Mouse (Mus musculus): ENCODE measurements at regions not wholly inside any gene's neighbourhood (a gene's known extent, or its start where the extent isn't known, plus 50 kb on each side); places are given as distances from the start of the nearest gene placed in this dataset.
A peak's percentile ranks its signal among the peaks of the same experiment; 100 is the strongest.

GRCm38 (mm10) chr7:89088141-89088540 lies 315.9 kb downstream of the Tmem135 start:
- no peak for ATAC-seq
- Histone ChIP-seq H3K27me3 (no peaks in the 10 kb centered on the region), H3K27ac (no peak overlapping the region), H3K4me2 (no peak overlapping the region), H3K36me3 (ENCODE audit: poor library complexity, severe bottlenecking) (no peaks in the 10 kb centered on the region), H3K4me1 (no peaks in the 10 kb centered on the region), H3K4me3 (no peak overlapping the region), H3K9me3 (replicated peaks) (no peaks in the 10 kb centered on the region), H3K9ac (no peak overlapping the region)
- WGBS, result 43% methylated on average over 1 of the region's 1 CpGs

DNA sequence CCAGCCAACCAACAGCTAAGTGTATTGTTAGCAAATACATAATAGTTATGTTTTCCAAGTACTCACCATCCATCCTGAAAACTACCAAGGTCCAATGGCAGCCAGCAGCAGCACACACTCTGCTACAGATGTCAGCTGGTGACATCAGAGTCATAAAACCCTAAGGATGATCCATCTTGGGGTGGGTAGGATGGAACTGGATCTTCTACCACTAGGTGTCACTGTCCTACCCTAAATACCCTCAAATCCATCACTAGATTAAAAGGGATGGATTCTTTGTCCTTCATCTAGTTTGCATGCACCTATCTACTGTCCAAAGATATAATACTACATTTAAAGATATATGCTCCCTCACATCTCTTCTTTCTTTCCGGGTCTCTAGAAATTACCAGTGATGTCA lies 317.7 kb downstream of the Tmem135 start:
- Histone ChIP-seq H3K4me1 (no peaks in the 10 kb centered on the region), H3K36me3 (ENCODE audit: poor library complexity, severe bottlenecking) (no peaks in the 10 kb centered on the region), H3K9ac (no peak overlapping the region), H3K9me3 (replicated peaks) (no peaks in the 10 kb centered on the region), H3K27me3 (no peaks in the 10 kb centered on the region), H3K4me3 (no peak overlapping the region), H3K27ac (no peak overlapping the region), H3K4me2 (no peak overlapping the region)
- ATAC-seq, result peak; percentile 71; the same call in 1 of the 2 replicates
- 83% methylated on average over 1 of the region's 1 CpGs for WGBS

GRCm38 (mm10) chr7:89073939-89074690 lies 329.9 kb downstream of the Tmem135 start:
- Histone ChIP-seq H3K36me3 (ENCODE audit: poor library complexity, severe bottlenecking) (no peaks in the 10 kb centered on the region), H3K9me3 (replicated peaks) (no peaks in the 10 kb centered on the region), H3K27ac (no peak overlapping the region), H3K4me3 (no peak overlapping the region), H3K9ac (no peak overlapping the region), H3K4me2 (no peak overlapping the region), H3K4me1 (no peaks in the 10 kb centered on the region), H3K27me3 (no peaks in the 10 kb centered on the region)
- ATAC-seq, result no peak
- 82% methylated on average over 7 of the region's 7 CpGs for WGBS

GRCm38 (mm10) chr7:89070030-89070429 lies 334.0 kb downstream of the Tmem135 start:
- no peak overlapping the region for H3K4me3 ChIP-seq
- ATAC-seq, result no peak
- no peaks in the 10 kb centered on the region for H3K27me3 ChIP-seq
- H3K9me3 ChIP-seq (replicated peaks), result no peaks in the 10 kb centered on the region
- H3K4me1 ChIP-seq, result no peaks in the 10 kb centered on the region
- no peak overlapping the region for H3K4me2 ChIP-seq
- no peaks in the 10 kb centered on the region for H3K36me3 ChIP-seq (ENCODE audit: poor library complexity, severe bottlenecking)
- H3K9ac ChIP-seq, result no peak overlapping the region
- H3K27ac ChIP-seq, result no peak overlapping the region

GRCm38 (mm10) chr7:89064462-89064861 lies 339.6 kb downstream of the Tmem135 start:
- no peak for ATAC-seq
- Histone ChIP-seq H3K27ac (no peak overlapping the region), H3K27me3 (no peaks in the 10 kb centered on the region), H3K9me3 (replicated peaks) (no peaks in the 10 kb centered on the region), H3K4me1 (no peaks in the 10 kb centered on the region), H3K4me2 (no peak overlapping the region), H3K4me3 (no peak overlapping the region), H3K36me3 (ENCODE audit: poor library complexity, severe bottlenecking) (no peaks in the 10 kb centered on the region), H3K9ac (no peak overlapping the region)
- 88% methylated on average over 3 of the region's 3 CpGs for WGBS

DNA sequence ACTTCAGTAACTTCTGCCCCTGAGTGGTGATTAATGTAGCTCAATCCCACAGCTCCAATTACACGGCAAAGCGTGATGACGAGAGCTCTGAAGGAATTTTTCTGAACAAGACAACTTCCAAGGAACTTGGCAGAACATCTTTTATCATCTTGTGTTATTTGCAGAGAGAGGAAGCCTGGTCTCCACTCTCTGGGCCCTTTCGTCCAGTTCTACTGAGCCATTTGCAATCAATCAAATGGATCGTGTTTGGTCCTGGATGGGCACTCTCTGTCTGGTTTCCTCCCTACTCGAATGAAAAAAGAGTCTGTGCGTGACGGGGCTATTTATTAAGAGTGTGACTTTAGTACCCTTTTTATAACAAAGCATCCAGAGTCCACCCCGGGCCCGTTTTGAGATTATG lies 340.4 kb downstream of the Tmem135 start:
- H3K4me2 ChIP-seq, result no peak overlapping the region
- H3K9me3 ChIP-seq (replicated peaks), result no peaks in the 10 kb centered on the region
- no peaks in the 10 kb centered on the region for H3K4me1 ChIP-seq
- H3K27me3 ChIP-seq, result no peaks in the 10 kb centered on the region
- ATAC-seq, result no peak
- no peak overlapping the region for H3K9ac ChIP-seq
- WGBS, result 91% methylated on average over 10 of the region's 10 CpGs
- H3K4me3 ChIP-seq, result no peak overlapping the region
- H3K36me3 ChIP-seq (ENCODE audit: poor library complexity, severe bottlenecking), result no peaks in the 10 kb centered on the region
- H3K27ac ChIP-seq, result no peak overlapping the region

DNA sequence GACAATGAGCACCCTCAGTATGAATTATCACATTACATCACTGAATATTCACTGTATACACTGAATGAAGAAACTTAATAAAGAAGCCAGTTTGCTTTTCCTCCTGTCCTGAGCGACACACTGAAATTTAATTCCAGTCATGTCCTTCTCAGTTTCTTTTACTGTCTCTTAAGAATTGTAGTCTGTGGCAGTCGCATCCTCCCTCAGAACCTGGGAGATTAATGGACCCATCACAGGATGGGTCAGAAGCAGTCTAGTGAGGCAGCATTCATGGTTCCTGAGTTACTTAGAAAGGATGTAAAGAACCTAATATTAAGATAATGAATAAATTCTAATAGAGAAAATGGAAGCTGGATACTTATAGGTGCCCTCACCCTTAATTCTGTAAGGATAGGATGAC lies 349.5 kb downstream of the Tmem135 start:
- no peak overlapping the region for H3K4me3 ChIP-seq
- no peaks in the 10 kb centered on the region for H3K27me3 ChIP-seq
- no peaks in the 10 kb centered on the region for H3K4me1 ChIP-seq
- no peaks in the 10 kb centered on the region for H3K9me3 ChIP-seq (replicated peaks)
- no peak overlapping the region for H3K27ac ChIP-seq
- no peak overlapping the region for H3K9ac ChIP-seq
- no peak for ATAC-seq
- no peak overlapping the region for H3K4me2 ChIP-seq
- no peaks in the 10 kb centered on the region for H3K36me3 ChIP-seq (ENCODE audit: poor library complexity, severe bottlenecking)
- 87% methylated on average over 2 of the region's 2 CpGs for WGBS

DNA sequence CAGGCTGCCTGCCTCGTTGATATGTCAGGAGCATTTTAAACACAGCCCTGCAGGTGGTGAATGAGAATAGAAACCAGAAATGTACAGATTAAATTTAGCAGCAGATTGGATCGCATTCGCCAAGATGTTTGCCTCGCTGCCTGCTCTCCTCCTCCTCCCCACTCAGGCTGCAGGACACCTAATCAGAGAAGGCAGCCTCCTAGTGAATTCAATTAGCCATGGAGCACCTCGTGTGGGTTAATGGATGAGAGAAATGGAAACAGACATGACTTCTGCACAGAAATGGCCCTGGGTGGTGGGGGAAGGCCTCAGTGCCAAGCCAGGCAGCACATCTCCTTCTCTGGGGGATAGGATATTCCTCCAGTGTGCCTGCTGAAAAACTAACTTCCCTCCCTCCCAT lies 352.8 kb downstream of the Tmem135 start:
- H3K9me3 ChIP-seq (replicated peaks), result no peaks in the 10 kb centered on the region
- H3K9ac ChIP-seq, result no peak overlapping the region
- no peak overlapping the region for H3K4me2 ChIP-seq

GRCm38 (mm10) chr7:89046405-89047217 lies 357.4 kb downstream of the Tmem135 start:
- Histone ChIP-seq H3K36me3 (ENCODE audit: poor library complexity, severe bottlenecking) (no peaks in the 10 kb centered on the region), H3K9ac (no peak overlapping the region), H3K4me3 (no peak overlapping the region), H3K4me2 (no peak overlapping the region), H3K27ac (no peak overlapping the region), H3K9me3 (replicated peaks) (no peaks in the 10 kb centered on the region), H3K4me1 (0 out of 2 replicates have a peak, but pooled peaks cover 7% of the 10 kb centered on the region), H3K27me3 (no peaks in the 10 kb centered on the region)
- peak; percentile 88 for ATAC-seq
- WGBS, result 30% methylated on average over 3 of the region's 3 CpGs

More for the DNA sequence above, 352.8 kb downstream of the Tmem135 start:
- H3K27me3 ChIP-seq, result no peaks in the 10 kb centered on the region
- H3K36me3 ChIP-seq (ENCODE audit: poor library complexity, severe bottlenecking), result no peaks in the 10 kb centered on the region
- ATAC-seq, result no peak
- 0 out of 2 replicates have a peak, but pooled peaks cover 7% of the 10 kb centered on the region for H3K4me1 ChIP-seq
- 55% methylated on average over 5 of the region's 5 CpGs for WGBS
- no peak overlapping the region for H3K27ac ChIP-seq
- no peak overlapping the region for H3K4me3 ChIP-seq

DNA sequence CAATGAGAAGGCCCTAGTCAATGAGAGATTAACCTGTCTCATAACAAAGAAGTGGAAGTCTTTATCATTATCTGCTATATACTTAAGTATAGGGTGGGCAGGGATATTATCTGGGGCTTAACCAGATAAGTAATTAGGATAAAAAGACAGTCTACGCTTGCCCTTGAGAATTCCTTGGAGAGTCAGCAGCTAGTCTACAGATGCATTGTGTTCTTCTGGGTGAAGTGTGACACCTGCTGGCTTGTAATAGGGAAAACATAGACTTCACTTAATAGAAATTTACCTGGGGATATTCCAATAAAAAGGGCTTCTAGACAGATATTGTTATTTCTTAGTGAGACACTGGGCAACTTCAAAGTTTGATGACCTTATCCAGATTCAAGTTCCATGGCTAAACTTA lies 361.0 kb downstream of the Tmem135 start:
- Histone ChIP-seq H3K9me3 (replicated peaks) (no peaks in the 10 kb centered on the region), H3K27ac (no peak overlapping the region), H3K27me3 (no peaks in the 10 kb centered on the region), H3K9ac (no peak overlapping the region), H3K4me2 (no peak overlapping the region), H3K4me3 (no peak overlapping the region), H3K36me3 (ENCODE audit: poor library complexity, severe bottlenecking) (no peaks in the 10 kb centered on the region), H3K4me1 (0 out of 2 replicates have a peak, but pooled peaks cover 12% of the 10 kb centered on the region)
- peak; percentile 9; the same call in 1 of the 2 replicates for ATAC-seq
- WGBS, result 64% methylated on average over 1 of the region's 1 CpGs

- H3K9me3 ChIP-seq (replicated peaks), result no peaks in the 10 kb centered on the region
- 91% methylated on average over 5 of the region's 5 CpGs for WGBS
- no peaks in the 10 kb centered on the region for H3K36me3 ChIP-seq (ENCODE audit: poor library complexity, severe bottlenecking)
- no peak overlapping the region for H3K4me2 ChIP-seq
- no peak for ATAC-seq
- H3K27me3 ChIP-seq, result no peaks in the 10 kb centered on the region
- H3K27ac ChIP-seq, result no peak overlapping the region
- H3K4me1 ChIP-seq, result 0 out of 2 replicates have a peak, but pooled peaks cover 5% of the 10 kb centered on the region
- H3K9ac ChIP-seq, result no peak overlapping the region
- no peak overlapping the region for H3K4me3 ChIP-seq
These were observed 362.7 kb downstream of the Tmem135 start for GRCm38 (mm10) chr7:89041287-89041686.

DNA sequence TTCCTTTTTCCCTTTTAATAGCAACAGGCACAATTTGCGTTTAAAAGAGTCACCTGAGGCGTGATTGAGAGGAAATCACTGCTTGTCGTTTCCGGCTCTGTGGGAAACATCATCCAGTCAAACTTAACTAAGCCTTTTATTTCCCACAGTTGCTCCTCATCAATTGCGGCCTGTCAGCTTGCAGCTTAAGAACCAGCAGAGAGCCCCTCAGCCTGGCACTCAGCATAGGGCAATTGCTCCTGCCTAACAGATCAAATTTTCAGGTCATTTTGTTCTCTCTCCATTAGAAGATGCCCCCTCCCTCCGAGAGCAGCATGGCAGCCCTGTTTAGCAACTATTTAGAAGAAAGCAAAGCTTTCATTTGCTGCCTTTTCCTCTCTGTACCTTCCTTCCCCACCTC lies 363.9 kb downstream of the Tmem135 start:
- no peak overlapping the region for H3K4me2 ChIP-seq
- peak; percentile 46 for ATAC-seq
- WGBS, result 27% methylated on average over 6 of the region's 6 CpGs
- H3K9ac ChIP-seq, result no peak overlapping the region
- H3K27me3 ChIP-seq, result no peaks in the 10 kb centered on the region
- 0 out of 2 replicates have a peak, but pooled peaks cover 5% of the 10 kb centered on the region for H3K4me1 ChIP-seq
- no peaks in the 10 kb centered on the region for H3K9me3 ChIP-seq (replicated peaks)
- no peaks in the 10 kb centered on the region for H3K36me3 ChIP-seq (ENCODE audit: poor library complexity, severe bottlenecking)
- no peak overlapping the region for H3K4me3 ChIP-seq
- no peak overlapping the region for H3K27ac ChIP-seq
